Mouse (Mus musculus): ENCODE results near the gene Garnl3.

DNA sequence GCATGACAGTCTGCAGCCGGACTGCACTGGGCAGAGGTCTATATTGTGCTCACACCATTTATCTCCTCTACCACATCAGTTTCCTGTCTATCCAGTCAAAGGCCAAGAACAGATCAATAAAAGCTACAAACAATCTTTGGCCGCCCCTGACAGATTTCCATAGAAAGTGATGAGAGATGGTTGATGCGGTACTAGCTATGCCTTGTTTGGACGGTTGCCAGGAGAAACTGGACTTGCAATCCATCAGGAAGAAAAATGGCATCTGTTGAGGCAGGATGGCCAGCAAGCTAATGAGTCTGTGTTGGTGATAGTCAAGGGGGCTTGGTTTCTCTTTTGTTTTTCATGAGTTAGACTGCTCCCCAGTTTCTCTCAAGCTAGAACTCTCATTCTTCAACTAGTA lies 51.3 kb downstream of the Garnl3 start:
- TF ChIP-seq CTCF (IDR thresholded peaks at IDR 0.05; ENCODE audit: low read depth) (no peak), EP300 (IDR thresholded peaks at IDR 0.05; ENCODE audit: low read depth) (no peak)
